9 mouse cellular contexts compared by ENCODE assay signal in the genomic region with DNA sequence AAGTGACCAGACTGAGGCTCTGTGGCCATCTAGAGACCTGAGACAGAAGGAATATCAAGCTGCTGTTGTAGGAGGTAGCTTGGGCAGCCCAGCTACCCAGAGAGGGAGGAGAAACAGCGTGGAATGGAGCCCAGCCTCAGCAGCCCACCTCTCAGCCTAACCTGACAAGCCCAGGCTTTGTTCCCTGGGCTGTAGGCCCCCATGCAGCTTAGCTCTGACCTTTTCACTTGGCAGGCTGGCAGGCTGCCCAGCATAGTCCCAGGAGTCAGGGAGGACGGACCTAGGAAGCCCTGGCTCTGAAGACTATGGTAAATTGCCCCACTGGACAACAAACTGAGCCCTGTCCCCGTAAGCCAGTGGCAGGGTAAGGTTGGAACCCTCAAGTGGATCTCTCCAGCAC.
DNase-seq lines count a peak whose midpoint lies in the region; ATAC-seq and TF ChIP-seq lines count a peak whose summit lies in the region.
"Had no signal": no experiment of that assay in that cellular context is flagged by ENCODE, and none has a peak within 500 bp of the region (broad histone marks: within the 10 kb centered on the region; RNA-seq: fewer than 3 reads in every experiment).

No protein-coding gene starts in this region.

- peak; percentile 34 for DNase-seq in left cerebral cortex, postnatal 4 days
- DNase-seq in left cerebral cortex, adult 11 months (ENCODE audit: low spot score) = no peak
- DNase-seq in adrenal gland, postnatal 25 days = peak; percentile 78
- peak; percentile 63 for DNase-seq in kidney, adult 2 months
- DNase-seq in left cerebral cortex, postnatal 25 days (ENCODE audit: low spot score in 2 of 2) = no peak
- DNase-seq in c-Kit-positive CD71-positive TER-119-positive erythroid progenitor cells, embryonic 14.5 days (ENCODE audit: low spot score) = no peak
- DNase-seq in layer of hippocampus, adult 9-10 months (ENCODE audit: low spot score) = no peak

- H3K27ac ChIP-seq in kidney, adult 2 months (ENCODE audit: insufficient read depth, low read depth, low read length) = no peak overlapping the region
- 0 out of 2 replicates have a peak overlapping the region, but pooled peaks have one; percentile 22 for H3K27ac ChIP-seq in midbrain, embryonic 16.5 days (ENCODE audit: low read length)
- H3K27ac ChIP-seq: embryonic facial prominence, embryonic 15.5 days had no signal

- no peak overlapping the region for H3K4me2 ChIP-seq in midbrain, embryonic 16.5 days (ENCODE audit: low read length)
- H3K4me2 ChIP-seq: embryonic facial prominence, embryonic 15.5 days had no signal

- no peaks in the 10 kb centered on the region for H3K36me3 ChIP-seq in kidney, adult 2 months (ENCODE audit: control insufficient read depth, insufficient read depth, low read length)
- H3K36me3 ChIP-seq in midbrain, embryonic 16.5 days (ENCODE audit: control insufficient read depth, insufficient read depth, low read length) = no peaks in the 10 kb centered on the region
- H3K36me3 ChIP-seq: embryonic facial prominence, embryonic 15.5 days had no signal

- no peak overlapping the region for H3K4me3 ChIP-seq in kidney, adult 2 months (ENCODE audit: insufficient read depth, low read depth, low read length)
- no peak overlapping the region for H3K4me3 ChIP-seq in midbrain, embryonic 16.5 days (ENCODE audit: low read depth, low read length)
- H3K4me3 ChIP-seq: embryonic facial prominence, embryonic 15.5 days had no signal

- TF ChIP-seq POLR2A in kidney, adult 2 months (IDR thresholded peaks at IDR 0.05; ENCODE audit: low read depth, low read length) = no peak

- H3K9me3 ChIP-seq in midbrain, embryonic 16.5 days (replicated peaks; ENCODE audit: control insufficient read depth, low read length, poor library complexity, severe bottlenecking) = no peaks in the 10 kb centered on the region
- H3K9me3 ChIP-seq: embryonic facial prominence, embryonic 15.5 days had no signal

- no peak for TF ChIP-seq CTCF in kidney, adult 2 months (conservative IDR thresholded peaks at IDR 0.05; ENCODE audit: insufficient read depth, insufficient read length, low read depth, low read length)

- H3K27me3 ChIP-seq in kidney, adult 2 months (replicated peaks; ENCODE audit: control insufficient read depth, insufficient read depth, low read length) = no peaks in the 10 kb centered on the region
- no peaks in the 10 kb centered on the region for H3K27me3 ChIP-seq in midbrain, embryonic 16.5 days (ENCODE audit: control insufficient read depth, insufficient read depth, low read depth, low read length)

- H3K4me1 ChIP-seq in kidney, adult 2 months (ENCODE audit: control insufficient read depth, insufficient read depth, low read length) = peaks cover 4% of the 10 kb centered on the region; the same call in 1 of the 2 replicates
- H3K4me1 ChIP-seq in midbrain, embryonic 16.5 days (ENCODE audit: control insufficient read depth, insufficient read depth, low read length) = peaks cover 14% of the 10 kb centered on the region; the same call in 1 of the 2 replicates

- 27% methylated on average over 3 of the region's 3 CpGs for WGBS in kidney, adult 2 months
- WGBS in midbrain, embryonic 16.5 days = 41% methylated on average over 3 of the region's 3 CpGs

- no peak for ATAC-seq in midbrain, embryonic 16.5 days

- intact Hi-C loops in left cerebral cortex, postnatal 4 days (cut with DNase I) = no loop called here
- intact Hi-C loops in left cerebral cortex, postnatal 25 days (cut with DNase I) = no loop called here

- no peak overlapping the region for H3K9ac ChIP-seq in midbrain, embryonic 16.5 days (ENCODE audit: low read depth, low read length)
- H3K9ac ChIP-seq: embryonic facial prominence, embryonic 15.5 days had no signal

Comparison
In these comparisons a context has a peak if more than half of its experiments do, and no peak if none do; other contexts are left out.
1. DNase-seq: peak in left cerebral cortex, postnatal 4 days (single experiment), adrenal gland, postnatal 25 days (single experiment) and kidney, adult 2 months (single experiment); none in left cerebral cortex, adult 11 months (single experiment), left cerebral cortex, postnatal 25 days (0 of 2), c-Kit-positive CD71-positive TER-119-positive erythroid progenitor cells, embryonic 14.5 days (single experiment) and layer of hippocampus, adult 9-10 months (single experiment).